Mouse (Mus musculus) stomach, embryonic 16.5 days (tissue): Measurements from ENCODE around the gene Nmnat2. TPM values are rescaled to one million over a fixed set of nuclear protein-coding genes. Genes with fewer than 3 reads are reported as not detected.

Experiments used
- ATAC-seq: fragments of 200-750 bp; cut with Nextera tagmentation; 2 replicates; pipeline ENCODE4 v1.8.0; 2017; ENCODE audit warnings: moderate number of reproducible peaks, moderate TSS enrichment; ENCODE audit not compliant: insufficient read depth, low FRiP score
- H3K27ac ChIP-seq: fragments of 300-500 bp; sonication (generic); 2 replicates; pipeline ENCODE4 v1.5.1; 2014; ENCODE audit warnings: low read length
- H3K27me3 ChIP-seq: fragments of 300-500 bp; sonication (generic); 2 replicates; pipeline ENCODE4 v1.6.1; 2014; ENCODE audit warnings: low read length, control low read depth, mixed read lengths; ENCODE audit not compliant: control insufficient read depth, insufficient read depth
- H3K36me3 ChIP-seq: fragments of 300-500 bp; sonication (generic); 2 replicates; pipeline ENCODE4 v1.6.1; 2014; ENCODE audit warnings: low read length; ENCODE audit not compliant: control insufficient read depth, insufficient read depth
- H3K4me1 ChIP-seq: fragments of 300-500 bp; sonication (generic); 2 replicates; pipeline ENCODE4 v1.6.1; 2014; ENCODE audit warnings: low read length, control low read depth, mixed read lengths; ENCODE audit not compliant: control insufficient read depth, insufficient read depth
- H3K4me2 ChIP-seq: fragments of 300-500 bp; sonication (generic); 2 replicates; pipeline ENCODE4 v1.6.1; 2014; ENCODE audit warnings: low read depth, low read length, mixed read lengths
- H3K4me3 ChIP-seq: fragments of 300-500 bp; sonication (generic); replicated peaks from 2 replicates; pipeline ENCODE4 v1.5.1; 2014; ENCODE audit warnings: mild to moderate bottlenecking, low read length
- H3K9ac ChIP-seq: fragments of 300-500 bp; sonication (generic); 2 replicates; pipeline ENCODE4 v1.6.1; 2014; ENCODE audit warnings: low read length
- H3K9me3 ChIP-seq: fragments of 300-500 bp; sonication (generic); replicated peaks from 2 replicates; pipeline ENCODE4 v1.6.1; 2016; ENCODE audit warnings: low read length, control low read depth; ENCODE audit not compliant: control insufficient read depth
- WGBS: fragments of 180-500 bp; shearing (Covaris S2); extraction: QIAGEN DNeasy Blood & Tissue Kit; methylation state at CpG from one replicate; pipeline ENCODE4 v1.1.7; 2014; 5-methylcytosine and 5-hydroxymethylcytosine counted together
- polyA plus RNA-seq: library from polyadenylated mRNA; unstranded; fragments of >200 nt; fragmentation: Nextera tagmentation; extraction: Ambion mirVana; gene quantifications from 2 replicates; pipeline ENCODE4 v1.2.1, GENCODE M21; 2015

Gene Nmnat2
- polyA plus RNA-seq, 1 experiment from 2014 or later = 2.8 TPM

DNA sequence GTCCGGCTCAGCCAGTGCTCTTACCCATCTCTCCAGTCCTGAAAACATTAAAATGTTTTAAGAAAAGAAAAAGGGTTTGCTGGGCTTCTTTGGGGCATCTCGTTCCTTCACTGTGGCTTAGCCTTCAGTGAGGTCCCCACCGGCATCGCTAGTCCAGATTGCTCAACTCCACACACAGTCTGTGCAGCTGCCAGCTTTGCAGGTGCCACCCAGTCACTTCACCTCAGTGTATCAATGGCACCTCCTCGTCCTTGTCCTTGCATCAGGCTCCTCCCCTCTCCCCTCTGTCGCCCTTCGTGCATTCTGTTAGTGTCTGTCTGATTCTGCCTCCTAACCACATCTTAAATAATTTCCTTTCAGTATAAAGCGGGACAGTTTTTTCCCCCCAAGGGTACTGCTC lies 45.2 kb downstream of the Nmnat2 start:
- no peak overlapping the region for H3K27ac ChIP-seq
- H3K36me3 ChIP-seq = no peaks in the 10 kb centered on the region
- H3K4me2 ChIP-seq = no peak overlapping the region
- H3K9me3 ChIP-seq = no peaks in the 10 kb centered on the region
- no peak for ATAC-seq
- H3K9ac ChIP-seq = no peak overlapping the region
- no peaks in the 10 kb centered on the region for H3K4me1 ChIP-seq
- no peaks in the 10 kb centered on the region for H3K27me3 ChIP-seq
- H3K4me3 ChIP-seq = no peak overlapping the region
- WGBS = 70% methylated on average over 8 of the region's 8 CpGs

DNA sequence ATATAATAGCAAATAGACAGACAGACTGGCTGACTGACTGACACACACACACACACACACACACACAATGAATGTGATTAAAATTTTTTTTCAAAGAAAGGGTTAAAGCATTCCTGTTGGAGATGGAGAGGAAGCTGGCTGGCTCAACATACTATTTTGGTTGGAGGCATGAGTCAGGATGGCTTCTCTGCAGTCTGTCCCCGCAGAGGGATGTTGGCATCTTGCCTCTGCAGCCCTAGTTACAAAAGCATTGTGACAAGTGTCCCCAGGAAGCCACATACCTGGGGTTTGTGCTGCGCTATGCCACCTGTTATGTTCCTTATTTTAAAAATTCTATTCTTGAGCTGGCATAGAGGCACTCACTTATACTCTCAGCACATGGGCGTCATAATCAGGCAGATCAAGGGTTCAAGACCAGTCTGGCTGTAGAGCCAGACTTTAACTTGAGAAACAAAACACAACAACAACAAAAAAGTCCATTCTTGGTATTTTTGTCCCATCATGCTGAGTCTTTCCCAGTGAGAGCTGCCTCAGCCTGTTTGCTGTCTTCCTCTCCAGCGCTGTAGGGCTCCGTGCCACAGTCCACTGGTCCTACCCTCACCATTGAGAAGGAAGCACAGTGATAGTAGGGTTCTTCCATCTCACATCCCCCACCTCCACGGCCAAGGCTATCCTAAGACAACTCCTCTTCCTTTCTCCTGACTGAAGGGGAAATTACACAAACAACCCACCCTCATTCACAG lies 45.9 kb downstream of the Nmnat2 start:
- Histone ChIP-seq H3K4me2 (no peak overlapping the region), H3K27me3 (no peaks in the 10 kb centered on the region), H3K27ac (no peak overlapping the region), H3K4me3 (no peak overlapping the region), H3K9me3 (no peaks in the 10 kb centered on the region), H3K9ac (no peak overlapping the region), H3K36me3 (no peaks in the 10 kb centered on the region), H3K4me1 (no peaks in the 10 kb centered on the region)
- ATAC-seq = no peak
- WGBS = 80% methylated on average over 6 of the region's 6 CpGs

DNA sequence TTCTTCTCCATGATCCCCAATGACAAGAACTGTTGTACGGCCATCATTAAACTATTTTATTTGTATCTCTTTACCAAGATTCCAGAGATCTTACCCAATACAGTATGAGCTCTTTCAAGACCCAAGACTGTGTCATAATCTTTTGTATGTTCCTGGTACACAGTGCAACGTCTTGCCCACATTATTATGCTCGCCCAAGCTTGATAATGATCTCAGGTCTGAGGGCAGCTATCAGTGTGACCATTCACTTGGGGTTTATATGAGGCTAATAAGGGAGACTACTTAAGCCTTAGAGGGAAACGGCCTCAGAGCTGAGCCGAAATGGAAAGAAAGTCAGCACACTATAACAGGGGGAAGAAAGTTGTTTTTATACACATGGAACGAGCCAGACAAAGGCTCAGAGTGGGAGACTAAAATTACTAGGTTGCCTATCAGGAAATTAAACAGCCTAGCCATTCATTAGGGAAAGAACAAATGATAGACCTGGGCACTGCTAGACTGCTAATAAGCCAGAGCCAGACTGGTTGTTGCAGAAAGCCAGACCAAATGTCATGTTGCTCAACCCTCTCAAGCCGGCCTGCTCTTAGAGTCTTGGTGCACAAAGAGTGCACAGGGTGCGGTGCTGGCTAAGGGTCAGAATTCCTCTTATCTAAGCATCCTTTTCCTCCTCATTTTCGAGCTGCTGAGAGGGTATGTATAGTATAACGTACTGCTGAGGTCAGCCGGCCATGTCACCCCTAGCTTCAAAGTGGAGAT lies 47.7 kb downstream of the Nmnat2 start:
- no peaks in the 10 kb centered on the region for H3K9me3 ChIP-seq
- no peaks in the 10 kb centered on the region for H3K4me1 ChIP-seq
- H3K27me3 ChIP-seq = no peaks in the 10 kb centered on the region
- no peak overlapping the region for H3K9ac ChIP-seq
- ATAC-seq = no peak
- H3K4me2 ChIP-seq = no peak overlapping the region
- no peak overlapping the region for H3K27ac ChIP-seq
- H3K4me3 ChIP-seq = no peak overlapping the region
- H3K36me3 ChIP-seq = no peaks in the 10 kb centered on the region
- WGBS = 65% methylated on average over 11 of the region's 11 CpGs

DNA sequence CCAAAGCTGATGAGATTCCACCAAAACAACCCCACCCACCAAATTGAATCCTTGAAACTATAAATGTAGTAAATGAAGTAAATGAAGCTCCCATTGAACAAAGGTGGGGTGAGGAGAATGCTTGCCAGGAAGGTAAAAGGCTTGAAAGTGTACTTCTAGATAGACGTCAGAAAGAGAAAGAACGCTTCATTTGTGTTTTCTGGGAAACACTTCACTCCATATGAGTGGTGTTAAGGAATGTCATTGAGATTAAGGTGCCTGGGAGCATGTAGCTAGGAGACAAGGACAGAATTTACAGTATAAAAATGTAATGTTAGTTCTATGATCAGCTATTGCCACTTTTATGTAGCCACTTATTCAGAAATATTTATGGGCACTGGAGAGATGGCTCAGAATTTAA lies 49.7 kb downstream of the Nmnat2 start:
- ATAC-seq = no peak
- Histone ChIP-seq H3K36me3 (no peaks in the 10 kb centered on the region), H3K9ac (no peak overlapping the region), H3K27me3 (no peaks in the 10 kb centered on the region), H3K4me3 (no peak overlapping the region), H3K27ac (no peak overlapping the region), H3K9me3 (no peaks in the 10 kb centered on the region), H3K4me2 (no peak overlapping the region), H3K4me1 (no peaks in the 10 kb centered on the region)
- 92% methylated on average over 2 of the region's 2 CpGs for WGBS

DNA sequence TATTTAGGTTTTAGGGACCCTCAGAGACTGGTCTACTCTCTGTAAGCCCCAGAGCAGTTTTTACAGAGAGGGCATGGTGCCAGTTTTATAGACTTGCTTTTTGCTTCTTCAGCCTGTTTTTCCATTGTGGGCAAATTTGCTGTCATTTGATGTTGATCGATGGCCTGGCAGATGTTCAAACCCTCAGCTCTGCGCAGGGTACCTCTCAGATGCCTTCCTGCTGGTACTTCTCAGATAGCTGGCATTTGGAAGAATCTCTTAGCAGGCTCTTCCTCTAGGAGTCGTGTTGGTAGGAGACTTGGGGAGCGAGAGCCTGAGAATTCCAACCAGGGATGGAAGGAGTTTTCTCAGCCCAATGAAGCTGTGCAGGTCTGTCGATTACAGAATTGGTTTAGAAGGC lies 51.3 kb downstream of the Nmnat2 start:
- Histone ChIP-seq H3K4me3 (no peak overlapping the region), H3K36me3 (no peaks in the 10 kb centered on the region), H3K27me3 (no peaks in the 10 kb centered on the region), H3K4me1 (no peaks in the 10 kb centered on the region), H3K9me3 (no peaks in the 10 kb centered on the region), H3K4me2 (no peak overlapping the region), H3K27ac (peak overlapping the region; percentile 4; the same call in 1 of the 2 replicates), H3K9ac (no peak overlapping the region)
- ATAC-seq = 0 out of 2 replicates have a peak, but pooled peaks have one; percentile 7
- 55% methylated on average over 5 of the region's 5 CpGs for WGBS

DNA sequence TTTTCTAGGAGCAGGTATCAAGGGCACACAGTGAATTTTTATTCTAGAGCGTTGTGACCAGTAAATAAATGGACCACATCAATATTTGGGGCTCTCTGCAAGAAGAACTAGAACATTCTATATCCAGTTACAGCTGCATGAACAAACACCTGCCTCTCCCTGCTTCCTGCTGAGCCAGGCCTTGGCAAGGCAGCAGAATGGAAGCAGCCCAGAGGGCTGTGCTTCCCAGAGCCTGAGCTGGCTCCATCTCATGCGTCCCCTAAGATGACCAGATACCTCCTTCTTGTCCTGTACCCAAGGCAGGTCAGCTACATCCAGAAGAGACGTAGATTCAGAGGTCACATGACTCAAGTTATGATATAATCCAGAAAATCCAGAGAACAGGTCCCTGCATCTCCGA lies 52.0 kb downstream of the Nmnat2 start:
- Histone ChIP-seq H3K27me3 (no peaks in the 10 kb centered on the region), H3K4me3 (no peak overlapping the region), H3K36me3 (no peaks in the 10 kb centered on the region), H3K4me2 (no peak overlapping the region), H3K27ac (no peak overlapping the region), H3K4me1 (no peaks in the 10 kb centered on the region), H3K9ac (no peak overlapping the region), H3K9me3 (no peaks in the 10 kb centered on the region)
- whole genome bisulfite sequencing = 83% methylated on average over 4 of the region's 4 CpGs
- no peak for ATAC-seq

DNA sequence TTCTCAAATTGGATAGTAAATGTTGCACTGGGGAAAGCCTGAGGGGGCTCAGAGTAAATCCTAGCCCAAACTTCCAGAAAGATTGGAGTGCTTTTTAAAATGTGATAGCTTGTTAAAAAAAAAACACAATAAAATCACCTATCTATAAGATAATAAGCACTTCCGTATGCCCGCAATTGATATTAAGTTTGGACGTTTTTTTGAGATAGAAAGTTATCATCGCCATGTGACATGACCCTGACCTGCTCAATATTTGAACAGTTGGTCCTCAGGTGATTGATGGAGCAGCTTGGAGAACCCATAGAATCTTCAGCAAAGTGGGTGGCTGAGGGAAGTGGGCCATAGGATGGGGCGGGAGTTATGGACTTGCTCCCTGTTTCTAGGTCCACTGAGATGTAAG lies 52.5 kb downstream of the Nmnat2 start:
- ATAC-seq = no peak
- Histone ChIP-seq H3K27me3 (no peaks in the 10 kb centered on the region), H3K27ac (no peak overlapping the region)

DNA sequence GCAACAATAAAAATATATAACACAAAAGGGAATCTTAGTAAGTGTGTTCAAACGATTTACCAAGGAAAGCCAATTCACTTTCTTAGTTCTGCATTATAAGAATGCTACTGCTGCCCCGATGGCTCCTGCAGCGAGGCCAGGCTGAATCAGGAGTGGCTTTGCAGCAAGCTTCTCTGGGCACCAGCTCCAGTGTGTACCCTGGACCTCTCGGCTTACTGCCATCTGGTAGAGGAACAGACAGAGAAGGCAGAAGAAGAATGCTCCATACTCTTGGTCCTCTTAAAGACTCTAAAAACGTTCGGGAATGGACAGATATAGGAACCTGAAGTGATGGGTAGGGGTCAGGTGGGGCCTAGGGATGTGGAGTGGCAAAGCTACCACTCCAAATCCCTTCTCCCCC lies 53.0 kb downstream of the Nmnat2 start:
- Histone ChIP-seq H3K36me3 (no peaks in the 10 kb centered on the region), H3K9ac (no peak overlapping the region), H3K4me3 (no peak overlapping the region), H3K4me2 (no peak overlapping the region), H3K27ac (no peak overlapping the region), H3K4me1 (no peaks in the 10 kb centered on the region), H3K9me3 (no peaks in the 10 kb centered on the region), H3K27me3 (no peaks in the 10 kb centered on the region)
- no peak for ATAC-seq
- WGBS = 87% methylated on average over 6 of the region's 6 CpGs

More for the DNA sequence above, 52.5 kb downstream of the Nmnat2 start:
- Histone ChIP-seq H3K4me1 (no peaks in the 10 kb centered on the region), H3K4me3 (no peak overlapping the region), H3K9ac (no peak overlapping the region), H3K36me3 (no peaks in the 10 kb centered on the region), H3K9me3 (no peaks in the 10 kb centered on the region), H3K4me2 (no peak overlapping the region)
- WGBS = 65% methylated on average over 5 of the region's 5 CpGs

DNA sequence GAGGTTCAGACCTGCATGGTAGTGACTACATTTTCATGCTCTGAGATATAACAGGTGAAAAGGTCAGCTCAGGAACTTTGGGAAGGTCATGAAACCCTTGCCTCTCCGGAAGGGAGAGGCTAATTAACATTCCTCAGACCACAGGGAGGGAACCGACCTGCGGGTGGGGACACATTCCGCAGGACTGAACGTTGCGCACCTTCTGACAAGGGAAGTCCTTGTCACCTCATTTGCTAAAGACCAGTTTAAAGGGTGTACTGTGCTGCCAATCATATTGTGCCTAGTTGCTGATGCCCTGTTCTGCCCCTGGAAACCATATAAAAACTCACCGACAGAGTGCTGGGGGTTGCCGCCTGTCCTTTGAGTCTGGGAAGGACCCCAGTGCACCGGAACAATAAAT lies 54.5 kb downstream of the Nmnat2 start:
- no peak overlapping the region for H3K27ac ChIP-seq
- no peaks in the 10 kb centered on the region for H3K36me3 ChIP-seq
- no peaks in the 10 kb centered on the region for H3K27me3 ChIP-seq
- no peak for ATAC-seq
- no peak overlapping the region for H3K9ac ChIP-seq
- no peaks in the 10 kb centered on the region for H3K9me3 ChIP-seq
- peaks cover 7% of the 10 kb centered on the region; the same call in 1 of the 2 replicates for H3K4me1 ChIP-seq
- no peak overlapping the region for H3K4me3 ChIP-seq
- 47% methylated on average over 9 of the region's 9 CpGs for WGBS
- no peak overlapping the region for H3K4me2 ChIP-seq
